Mouse (Mus musculus) embryonic facial prominence, embryonic 11.5 days (tissue): Measurements from ENCODE around the gene Cyp27a1. TPM values are rescaled to one million over a fixed set of nuclear protein-coding genes. Genes with fewer than 3 reads are reported as not detected.

Experiments used
- ATAC-seq: fragments of 200-750 bp; cut with Nextera tagmentation; replicated peaks from 2 replicates; pipeline ENCODE4 v1.8.0; 2017; ENCODE audit warnings: low read depth; ENCODE audit not compliant: insufficient number of reproducible peaks, low FRiP score, low TSS enrichment
- DNase-seq: peaks from one replicate; pipeline ENCODE4 v3.0.0-alpha.2; 2015; ENCODE audit warnings: low spot score
- H3K27ac ChIP-seq: fragments of 300-500 bp; sonication (generic); replicated peaks from 2 replicates; pipeline ENCODE4 v1.5.1; 2014; ENCODE audit warnings: mild to moderate bottlenecking, low read depth, low read length, control low read depth
- H3K27me3 ChIP-seq: fragments of 300-500 bp; sonication (generic); 2 replicates; pipeline ENCODE4 v1.6.1; 2014; ENCODE audit warnings: mild to moderate bottlenecking, low read length, moderate library complexity, mixed read lengths; ENCODE audit not compliant: control insufficient read depth, insufficient read depth
- H3K36me3 ChIP-seq: fragments of 300-500 bp; sonication (generic); replicated peaks from 2 replicates; pipeline ENCODE4 v1.6.1; 2014; ENCODE audit warnings: low read depth, mild to moderate bottlenecking, low read length, moderate library complexity, mixed read lengths; ENCODE audit not compliant: control insufficient read depth, insufficient read depth
- H3K4me1 ChIP-seq: fragments of 300-500 bp; sonication (generic); 2 replicates; pipeline ENCODE4 v1.6.1; 2014; ENCODE audit warnings: low read length, mixed read lengths; ENCODE audit not compliant: control insufficient read depth, insufficient read depth
- H3K4me2 ChIP-seq: fragments of 300-500 bp; sonication (generic); 2 replicates; pipeline ENCODE4 v1.6.1; 2014; ENCODE audit warnings: low read depth, mild to moderate bottlenecking, control low read depth, low read length, moderate library complexity
- H3K4me3 ChIP-seq: fragments of 300-500 bp; sonication (generic); 2 replicates; pipeline ENCODE4 v1.5.1; 2014; ENCODE audit warnings: low read depth, low read length, control low read depth
- H3K9ac ChIP-seq: fragments of 300-500 bp; sonication (generic); replicated peaks from 2 replicates; pipeline ENCODE4 v1.6.1; 2014; ENCODE audit warnings: mild to moderate bottlenecking, control low read depth, low read length
- H3K9me3 ChIP-seq: fragments of 300-500 bp; sonication (generic); replicated peaks from 2 replicates; pipeline ENCODE4 v1.6.1; 2016; ENCODE audit warnings: mild to moderate bottlenecking, low read length, inconsistent platforms, mixed read lengths; ENCODE audit not compliant: control insufficient read depth
- WGBS: fragments of 180-500 bp; shearing (Covaris S2); extraction: QIAGEN DNeasy Blood & Tissue Kit; methylation state at CpG from one replicate; pipeline ENCODE4 v1.1.7; 2014; 5-methylcytosine and 5-hydroxymethylcytosine counted together
- polyA plus RNA-seq: library from polyadenylated mRNA; unstranded; fragments of >200 nt; fragmentation: Nextera tagmentation; extraction: Ambion mirVana; gene quantifications from 2 replicates; pipeline ENCODE4 v1.2.1, GENCODE M21; 2014

Cyp27a1 gene
- polyA plus RNA-seq, 1 experiment from 2014 or later: 12.3 TPM

DNA sequence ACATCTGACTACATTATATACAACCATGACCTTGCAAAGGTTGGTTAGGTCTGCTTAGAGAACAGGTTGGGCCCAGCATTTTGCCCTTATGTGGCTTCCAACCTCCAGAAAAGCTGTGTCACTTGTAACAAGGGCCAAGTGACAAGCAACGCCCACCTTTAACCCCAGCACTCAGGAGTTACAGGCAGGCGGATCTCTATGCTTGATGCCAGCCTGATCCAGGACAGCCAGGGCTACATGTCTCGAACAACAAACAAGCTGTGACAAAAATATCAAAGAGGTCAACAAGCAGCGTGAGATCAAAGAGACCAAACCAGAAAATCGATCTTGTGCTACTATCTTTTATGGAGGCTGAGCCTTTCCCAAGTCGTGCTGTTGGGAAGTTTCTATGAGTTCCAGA, 8.3 kb downstream of the Cyp27a1 start:
- H3K9ac ChIP-seq: no peak overlapping the region
- H3K9me3 ChIP-seq: no peaks in the 10 kb centered on the region
- no peak overlapping the region for H3K4me3 ChIP-seq
- H3K36me3 ChIP-seq: no peaks in the 10 kb centered on the region
- no peak overlapping the region for H3K4me2 ChIP-seq
- H3K27ac ChIP-seq: no peak overlapping the region
- DNase-seq (no peak), ATAC-seq (no peak)
- no peaks in the 10 kb centered on the region for H3K4me1 ChIP-seq
- H3K27me3 ChIP-seq: no peaks in the 10 kb centered on the region
- 72% methylated on average over 6 of the region's 6 CpGs for WGBS

DNA sequence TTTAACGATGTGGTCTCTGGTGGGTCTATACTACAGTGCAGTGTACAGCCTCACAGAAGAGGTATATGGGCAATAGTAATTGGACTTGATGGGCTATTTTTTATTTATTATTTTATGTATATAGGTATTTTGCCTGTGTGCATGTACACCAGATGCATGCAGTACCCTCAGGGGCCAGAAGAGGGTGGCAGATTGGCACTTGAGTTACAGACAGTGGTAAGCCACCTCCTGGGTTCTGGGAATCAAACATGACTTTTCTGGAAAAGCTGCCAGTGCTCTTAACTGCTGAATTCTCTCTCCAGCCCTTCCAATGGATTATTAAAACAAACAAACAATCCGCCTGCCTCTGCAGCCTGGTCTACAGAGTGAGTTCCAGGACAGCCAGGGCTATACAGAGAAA, 10.4 kb downstream of the Cyp27a1 start:
- Histone ChIP-seq H3K4me1 (no peaks in the 10 kb centered on the region), H3K9me3 (no peaks in the 10 kb centered on the region), H3K36me3 (no peaks in the 10 kb centered on the region), H3K4me2 (no peak overlapping the region), H3K27ac (no peak overlapping the region), H3K4me3 (no peak overlapping the region), H3K9ac (no peak overlapping the region), H3K27me3 (no peaks in the 10 kb centered on the region)
- DNase-seq (peak; percentile 33), ATAC-seq (no peak)
- 79% methylated on average over 2 of the region's 2 CpGs for WGBS

- Histone ChIP-seq H3K36me3 (no peaks in the 10 kb centered on the region), H3K4me1 (no peaks in the 10 kb centered on the region), H3K4me3 (no peak overlapping the region), H3K9ac (no peak overlapping the region), H3K4me2 (no peak overlapping the region), H3K27me3 (no peaks in the 10 kb centered on the region), H3K27ac (no peak overlapping the region), H3K9me3 (no peaks in the 10 kb centered on the region)
- 77% methylated on average over 5 of the region's 5 CpGs for WGBS
- DNase-seq (no peak), ATAC-seq (no peak)
Measured at GRCm38 (mm10) chr1:74726114-74726513, 12.7 kb downstream of the Cyp27a1 start.

DNA sequence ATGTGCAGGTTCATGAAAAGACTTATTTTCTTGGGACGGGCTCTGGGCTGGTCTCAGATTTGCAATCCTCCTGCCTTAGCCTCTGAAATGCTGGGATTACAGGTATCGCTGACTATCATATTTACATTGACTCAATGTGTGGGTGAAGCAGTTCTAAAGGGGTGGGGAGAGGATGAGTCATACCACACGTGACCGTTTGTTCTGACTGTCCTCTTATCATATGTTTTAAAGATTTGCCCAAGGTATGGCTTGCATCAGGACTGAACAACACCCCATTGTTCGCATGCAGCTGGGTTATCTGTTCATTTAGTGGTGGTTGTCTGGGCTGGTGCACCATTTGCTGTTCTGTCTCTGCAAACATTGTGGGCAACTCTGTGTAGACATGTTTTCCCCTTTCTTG, 13.3 kb downstream of the Cyp27a1 start:
- 71% methylated on average over 5 of the region's 5 CpGs for WGBS
- Histone ChIP-seq H3K4me2 (no peak overlapping the region), H3K9ac (no peak overlapping the region), H3K27ac (no peak overlapping the region), H3K4me1 (no peaks in the 10 kb centered on the region), H3K36me3 (no peaks in the 10 kb centered on the region), H3K4me3 (no peak overlapping the region), H3K27me3 (no peaks in the 10 kb centered on the region), H3K9me3 (no peaks in the 10 kb centered on the region)
- DNase-seq (no peak), ATAC-seq (no peak)

DNA sequence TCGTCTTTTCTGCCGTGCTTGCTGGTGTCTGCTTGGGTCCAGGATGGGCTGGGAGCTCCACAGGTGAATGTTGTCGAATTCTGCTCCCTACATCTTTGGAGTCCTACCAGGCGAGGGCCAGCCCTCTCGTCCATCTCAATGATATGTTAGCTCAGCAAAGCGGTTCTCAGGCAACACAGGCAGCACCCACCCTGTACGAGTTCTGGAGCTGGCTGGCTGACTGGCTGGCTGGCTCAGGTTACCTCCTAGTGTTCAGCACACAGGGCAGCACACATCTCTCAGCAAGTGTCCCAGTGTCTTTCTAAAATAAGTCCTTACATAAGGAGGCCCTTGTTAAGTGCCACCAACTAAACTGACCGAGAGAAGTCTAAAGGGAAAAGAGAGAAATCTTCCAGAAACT, 15.1 kb downstream of the Cyp27a1 start:
- no peaks in the 10 kb centered on the region for H3K4me1 ChIP-seq
- no peak overlapping the region for H3K4me3 ChIP-seq
- ATAC-seq (no peak), DNase-seq (no peak)
- WGBS: 74% methylated on average over 8 of the region's 8 CpGs
- H3K27me3 ChIP-seq: no peaks in the 10 kb centered on the region
- no peak overlapping the region for H3K4me2 ChIP-seq
- H3K9ac ChIP-seq: no peak overlapping the region
- H3K36me3 ChIP-seq: no peaks in the 10 kb centered on the region
- no peak overlapping the region for H3K27ac ChIP-seq
- no peaks in the 10 kb centered on the region for H3K9me3 ChIP-seq

DNA sequence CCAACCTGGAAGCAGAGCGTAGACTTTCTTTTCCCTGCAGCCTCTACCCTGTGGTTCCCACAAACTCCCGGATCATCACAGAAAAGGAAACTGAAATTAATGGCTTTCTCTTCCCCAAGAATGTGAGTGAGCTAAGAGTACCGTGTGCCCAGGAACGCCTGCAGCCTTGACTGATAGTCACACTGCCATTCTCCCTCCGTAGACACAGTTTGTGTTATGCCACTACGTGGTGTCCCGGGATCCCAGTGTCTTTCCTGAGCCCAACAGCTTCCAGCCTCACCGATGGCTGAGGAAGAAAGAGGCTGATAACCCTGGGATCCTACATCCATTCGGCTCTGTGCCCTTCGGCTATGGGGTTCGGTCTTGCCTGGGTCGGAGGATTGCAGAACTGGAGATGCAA, 23.6 kb downstream of the Cyp27a1 start:
- DNase-seq (no peak), ATAC-seq (no peak)
- H3K4me1 ChIP-seq: no peaks in the 10 kb centered on the region
- H3K36me3 ChIP-seq: no peaks in the 10 kb centered on the region
- WGBS: 91% methylated on average over 12 of the region's 12 CpGs
- H3K9me3 ChIP-seq: no peaks in the 10 kb centered on the region
- no peak overlapping the region for H3K4me2 ChIP-seq
- no peak overlapping the region for H3K27ac ChIP-seq
- H3K9ac ChIP-seq: no peak overlapping the region
- no peak overlapping the region for H3K4me3 ChIP-seq
- H3K27me3 ChIP-seq: no peaks in the 10 kb centered on the region

DNA sequence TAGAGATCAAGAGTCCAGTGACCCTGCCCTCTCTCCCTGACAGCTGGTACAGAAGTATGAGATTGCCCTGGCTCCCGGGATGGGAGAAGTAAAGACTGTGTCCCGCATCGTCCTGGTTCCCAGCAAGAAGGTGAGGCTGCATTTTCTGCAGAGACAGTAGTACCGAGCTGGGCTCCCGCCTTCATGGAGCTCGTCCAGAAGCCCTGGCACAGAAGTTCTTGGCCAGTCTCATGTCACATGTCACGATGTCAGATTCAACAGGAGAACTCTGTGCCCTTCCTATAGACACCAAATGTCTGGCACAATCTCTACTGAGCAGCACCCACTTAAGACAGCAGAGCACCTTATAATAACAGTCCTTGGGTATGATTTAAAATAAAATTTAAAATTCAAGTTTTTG, 24.1 kb downstream of the Cyp27a1 start:
- no peak overlapping the region for H3K4me2 ChIP-seq
- no peak overlapping the region for H3K4me3 ChIP-seq
- H3K27me3 ChIP-seq: no peaks in the 10 kb centered on the region
- DNase-seq (no peak), ATAC-seq (no peak)
- no peak overlapping the region for H3K9ac ChIP-seq
- 87% methylated on average over 7 of the region's 7 CpGs for WGBS
- no peaks in the 10 kb centered on the region for H3K4me1 ChIP-seq
- no peaks in the 10 kb centered on the region for H3K9me3 ChIP-seq
- H3K36me3 ChIP-seq: no peaks in the 10 kb centered on the region
- no peak overlapping the region for H3K27ac ChIP-seq

DNA sequence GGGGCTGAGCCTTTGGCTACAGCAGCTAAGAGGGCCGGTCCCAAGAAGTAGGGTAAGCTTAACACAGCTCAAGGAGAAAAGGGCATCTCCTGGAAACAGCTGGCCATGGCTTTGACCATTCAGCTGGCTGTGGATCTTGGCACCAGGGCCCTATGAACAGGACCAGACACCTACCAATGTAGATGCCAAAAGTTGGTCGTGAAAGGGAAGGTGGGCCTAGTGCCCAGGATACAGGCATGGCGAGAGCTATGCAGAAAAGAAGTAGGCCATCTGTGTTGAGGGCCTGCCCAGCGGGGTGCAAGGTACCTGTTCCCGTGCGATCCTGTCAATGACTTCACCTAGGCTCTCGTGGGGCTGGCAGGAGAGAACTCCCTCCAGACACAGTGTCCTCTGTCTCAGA, 27.5 kb downstream of the Cyp27a1 start:
- DNase-seq: no peak
- Histone ChIP-seq H3K36me3 (no peaks in the 10 kb centered on the region), H3K27me3 (no peaks in the 10 kb centered on the region), H3K4me3 (no peak overlapping the region), H3K9me3 (no peaks in the 10 kb centered on the region), H3K9ac (no peak overlapping the region), H3K27ac (no peak overlapping the region), H3K4me1 (no peaks in the 10 kb centered on the region), H3K4me2 (no peak overlapping the region)
- no peak for ATAC-seq
- 77% methylated on average over 7 of the region's 7 CpGs for WGBS
